Mouse (Mus musculus) limb, embryonic 11.5 days (tissue): ENCODE data around the gene Exoc1. TPM values are rescaled to one million over a fixed set of nuclear protein-coding genes. Genes with fewer than 3 reads are reported as not detected.

ENCODE experiments used
- ATAC-seq: fragments of 200-750 bp; cut with Nextera tagmentation; 2 replicates; pipeline ENCODE4 v1.8.0; 2017; ENCODE audit warnings: low read depth; ENCODE audit not compliant: insufficient number of reproducible peaks, low FRiP score, low TSS enrichment
- DNase-seq: peaks from one replicate; pipeline ENCODE4 v3.0.0-alpha.2; 2015; ENCODE audit warnings: low spot score
- H3K27ac ChIP-seq: fragments of 300-500 bp; sonication (generic); replicated peaks from 2 replicates; pipeline ENCODE4 v1.5.1; 2014; ENCODE audit warnings: low read depth, mild to moderate bottlenecking, low read length
- H3K27me3 ChIP-seq: fragments of 300-500 bp; sonication (generic); 2 replicates; pipeline ENCODE4 v1.6.1; 2014; ENCODE audit warnings: mild to moderate bottlenecking, low read length, mixed read lengths; ENCODE audit not compliant: control insufficient read depth, insufficient read depth
- H3K36me3 ChIP-seq: fragments of 300-500 bp; sonication (generic); 2 replicates; pipeline ENCODE4 v1.6.1; 2014; ENCODE audit warnings: mild to moderate bottlenecking, low read length, moderate library complexity, mixed read lengths; ENCODE audit not compliant: control insufficient read depth, insufficient read depth
- H3K4me1 ChIP-seq: fragments of 300-500 bp; sonication (generic); 2 replicates; pipeline ENCODE4 v1.6.1; 2014; ENCODE audit warnings: low read length, mixed read lengths; ENCODE audit not compliant: control insufficient read depth, insufficient read depth
- H3K4me2 ChIP-seq: fragments of 300-500 bp; sonication (generic); 2 replicates; pipeline ENCODE4 v1.6.1; 2014; ENCODE audit warnings: low read depth, mild to moderate bottlenecking, moderate library complexity; ENCODE audit not compliant: severe bottlenecking
- H3K4me3 ChIP-seq: fragments of 300-500 bp; sonication (generic); 2 replicates; pipeline ENCODE4 v1.5.1; 2014; ENCODE audit warnings: low read depth, low read length
- H3K9ac ChIP-seq: fragments of 300-500 bp; sonication (generic); 2 replicates; pipeline ENCODE4 v1.6.1; 2014; ENCODE audit warnings: mild to moderate bottlenecking, low read length
- H3K9me3 ChIP-seq: fragments of 300-500 bp; sonication (generic); 2 replicates; pipeline ENCODE4 v1.6.1; 2016; ENCODE audit warnings: low read length; ENCODE audit not compliant: control insufficient read depth
- WGBS: fragments of 180-500 bp; shearing (Covaris S2); extraction: QIAGEN DNeasy Blood & Tissue Kit; methylation state at CpG from one replicate; pipeline ENCODE4 v1.1.7; 2014; 5-methylcytosine and 5-hydroxymethylcytosine counted together
- polyA plus RNA-seq: library from polyadenylated mRNA; unstranded; fragments of >200 nt; fragmentation: Nextera tagmentation; extraction: Ambion mirVana; gene quantifications from 2 replicates; pipeline ENCODE4 v1.2.1, GENCODE M21; 2014

Gene Exoc1
- polyA plus RNA-seq, 1 experiment from 2014 or later: 45.3 TPM

GRCm38 (mm10) chr5:76615276-76615675, 86.2 kb downstream of the Exoc1 start:
- H3K4me3 ChIP-seq: no peak overlapping the region
- H3K27me3 ChIP-seq: no peaks in the 10 kb centered on the region
- peaks cover 18% of the 10 kb centered on the region for H3K36me3 ChIP-seq
- H3K4me1 ChIP-seq: no peaks in the 10 kb centered on the region
- 92% methylated on average over 8 of the region's 8 CpGs for WGBS
- H3K9ac ChIP-seq: no peak overlapping the region
- no peak for ATAC-seq
- H3K4me2 ChIP-seq: no peak overlapping the region
- no peaks in the 10 kb centered on the region for H3K9me3 ChIP-seq
- H3K27ac ChIP-seq: no peak overlapping the region
- no peak for DNase-seq

- Histone ChIP-seq H3K36me3 (peaks cover 16% of the 10 kb centered on the region), H3K4me3 (no peak overlapping the region), H3K9ac (no peak overlapping the region), H3K4me2 (no peak overlapping the region), H3K9me3 (no peaks in the 10 kb centered on the region), H3K4me1 (no peaks in the 10 kb centered on the region), H3K27me3 (no peaks in the 10 kb centered on the region), H3K27ac (no peak overlapping the region)
- DNase-seq (no peak), ATAC-seq (no peak)
- 87% methylated on average over 2 of the region's 2 CpGs for WGBS
These were observed 87.2 kb downstream of the Exoc1 start for GRCm38 (mm10) chr5:76616196-76616747.

- H3K27ac ChIP-seq: no peak overlapping the region
- WGBS: 87% methylated on average over 7 of the region's 7 CpGs
These were observed 89.6 kb downstream of the Exoc1 start for GRCm38 (mm10) chr5:76618750-76619149.

More at GRCm38 (mm10) chr5:76618750-76619149, 89.6 kb downstream of the Exoc1 start:
- Histone ChIP-seq H3K27me3 (no peaks in the 10 kb centered on the region), H3K4me1 (no peaks in the 10 kb centered on the region), H3K9ac (no peak overlapping the region), H3K9me3 (no peaks in the 10 kb centered on the region), H3K4me2 (no peak overlapping the region), H3K36me3 (peaks cover 17% of the 10 kb centered on the region), H3K4me3 (no peak overlapping the region)
- no peak for DNase-seq
- no peak for ATAC-seq

Other genes with a start within 250 kb of the Exoc1 start
- gene Clock, start 224.5 kb upstream of the Exoc1 start, polyA plus RNA-seq: 13.0 and 13.2 TPM in 2 replicates
- not detected in 2 replicates for gene Pdcl2, start 198.2 kb upstream of the Exoc1 start, polyA plus RNA-seq
- 0.49 TPM in 1 of 2 replicates, not detected in the other for gene Nmu, start 165.5 kb upstream of the Exoc1 start, polyA plus RNA-seq
- gene Gm7271, start 45.3 kb upstream of the Exoc1 start, polyA plus RNA-seq: not detected in 2 replicates
- 12.7 and 13.0 TPM in 2 replicates for gene Cep135, start 59.4 kb downstream of the Exoc1 start, polyA plus RNA-seq
- 18.4 and 20.9 TPM in 2 replicates for gene C530008M17Rik, start 127.2 kb downstream of the Exoc1 start, polyA plus RNA-seq